Comparison of ENCODE assay signal across 11 mouse cellular contexts in genomic region chr2:172937326-172938190, GRCm38 (mm10). TPM values are rescaled to one million over a fixed set of nuclear protein-coding genes. Genes with fewer than 3 reads are reported as not detected.
A peak's percentile ranks its signal among the peaks of the same experiment; 100 is the strongest.
DNase-seq lines count a peak whose midpoint lies in the region; ATAC-seq lines count a peak whose summit lies in the region.
"Had no signal": no experiment of that assay in that cellular context is flagged by ENCODE, and none has a peak within 500 bp of the region (broad histone marks: within the 10 kb centered on the region; RNA-seq: fewer than 3 reads in every experiment).

No protein-coding gene starts in this region.

- H3K9me3 ChIP-seq in heart, embryonic 10.5 days = no peaks in the 10 kb centered on the region
- H3K9me3 ChIP-seq in limb, embryonic 13.5 days = no peaks in the 10 kb centered on the region

- H3K27me3 ChIP-seq in heart, embryonic 10.5 days (ENCODE audit: insufficient read depth, poor library complexity, severe bottlenecking) = peaks cover 70% of the 10 kb centered on the region
- peaks cover 14% of the 10 kb centered on the region for H3K27me3 ChIP-seq in limb, embryonic 13.5 days

- 11% methylated on average over 12 of the region's 12 CpGs for whole genome bisulfite sequencing in heart, embryonic 10.5 days
- 23% methylated on average over 12 of the region's 12 CpGs for WGBS in limb, embryonic 13.5 days

- DNase-seq in heart, embryonic 10.5 days (ENCODE audit: low spot score) = no peak
- no peak for DNase-seq in heart, postnatal 4 days
- peak; percentile 59 for DNase-seq in urinary bladder, postnatal 14 days (ENCODE audit: low spot score)
- DNase-seq in urinary bladder, postnatal 10 days (ENCODE audit: low spot score) = no peak
- DNase-seq in cerebellum, postnatal 4 days (ENCODE audit: low spot score in 2 of 2) = no peak
- no peak for DNase-seq in cerebellum, adult 9-11 months
- DNase-seq in cerebellum, adult 18-20 months = no peak
- DNase-seq: gastrocnemius, postnatal 14 days; spleen, adult 18-20 months had no signal

- peak overlapping the region; percentile 97 for H3K4me2 ChIP-seq in limb, embryonic 13.5 days (replicated peaks)

- 0 out of 2 replicates have a peak, but pooled peaks cover 3% of the 10 kb centered on the region for H3K36me3 ChIP-seq in heart, embryonic 10.5 days
- no peaks in the 10 kb centered on the region for H3K36me3 ChIP-seq in limb, embryonic 13.5 days

- no peak for ATAC-seq in limb, embryonic 13.5 days (ENCODE audit: low FRiP score, low read depth)

- H3K4me1 ChIP-seq in heart, embryonic 10.5 days = peaks cover 82% of the 10 kb centered on the region
- H3K4me1 ChIP-seq in limb, embryonic 13.5 days = peaks cover 72% of the 10 kb centered on the region

- H3K27ac ChIP-seq in heart, embryonic 10.5 days = peak overlapping the region; percentile 88
- peak overlapping the region; percentile 73 for H3K27ac ChIP-seq in limb, embryonic 13.5 days

- peak overlapping the region; percentile 83 for H3K9ac ChIP-seq in limb, embryonic 13.5 days

- peak overlapping the region; percentile 72 for H3K4me3 ChIP-seq in heart, embryonic 10.5 days
- H3K4me3 ChIP-seq in limb, embryonic 13.5 days = peak overlapping the region; percentile 75

RNA-seq across cellular contexts. Expression of gene Bmp7, which starts 2.6 kb away (rescaled TPM):
- polyA plus RNA-seq in heart, embryonic 10.5 days (2016; fragmentation: Nextera tagmentation; extraction: Ambion mirVana) = 49.5 and 70.0 TPM in 2 replicates
- total RNA-seq in heart, postnatal 4 days (2021) = 10 to 100 TPM; 16.1 to 20.1 TPM
- polyA plus RNA-seq in limb, embryonic 13.5 days (2015; fragmentation: Nextera tagmentation; extraction: Ambion mirVana) = 32.5 and 33.7 TPM in 2 replicates

RNA-seq across cellular contexts. Expression of gene Spo11, which starts 39.9 kb away (rescaled TPM):
- polyA plus RNA-seq in heart, embryonic 10.5 days (2016; fragmentation: Nextera tagmentation; extraction: Ambion mirVana) = 0.06 and 0.20 TPM in 2 replicates
- total RNA-seq in heart, postnatal 4 days (2021) = not detected
- polyA plus RNA-seq in limb, embryonic 13.5 days (2015; fragmentation: Nextera tagmentation; extraction: Ambion mirVana) = 1.4 and 1.5 TPM in 2 replicates
- polyA plus RNA-seq: liver, embryonic 16.5 days had no signal
